Mouse (Mus musculus) midbrain, embryonic 11.5 days (tissue): ENCODE measurements around the gene Slc9a8. TPM values are rescaled to one million over a fixed set of nuclear protein-coding genes. Genes with fewer than 3 reads are reported as not detected.

ENCODE experiments used
- ATAC-seq: fragments of 200-750 bp; cut with Nextera tagmentation; 2 replicates; pipeline ENCODE4 v1.8.0; 2017; ENCODE audit warnings: moderate TSS enrichment, moderate library complexity; ENCODE audit not compliant: low FRiP score
- DNase-seq: peaks from one replicate; pipeline ENCODE4 v3.0.0; 2015; ENCODE audit warnings: low spot score; ENCODE audit errors: missing footprints
- H3K27ac ChIP-seq: fragments of 300-500 bp; sonication (generic); 2 replicates; pipeline ENCODE4 v1.5.1; 2014; ENCODE audit warnings: low read depth, low read length
- H3K27me3 ChIP-seq: fragments of 300-500 bp; sonication (generic); 2 replicates; pipeline ENCODE4 v1.6.1; 2014; ENCODE audit warnings: mild to moderate bottlenecking, low read length, moderate library complexity, mixed read lengths; ENCODE audit not compliant: control insufficient read depth, insufficient read depth
- H3K36me3 ChIP-seq: fragments of 300-500 bp; sonication (generic); 2 replicates; pipeline ENCODE4 v1.6.1; 2014; ENCODE audit warnings: mild to moderate bottlenecking, low read length, moderate library complexity, mixed read lengths; ENCODE audit not compliant: control insufficient read depth, insufficient read depth
- H3K4me1 ChIP-seq: fragments of 300-500 bp; sonication (generic); 2 replicates; pipeline ENCODE4 v1.6.1; 2014; ENCODE audit warnings: low read length; ENCODE audit not compliant: control insufficient read depth, insufficient read depth
- H3K4me2 ChIP-seq: fragments of 300-500 bp; sonication (generic); 2 replicates; pipeline ENCODE4 v1.6.1; 2014; ENCODE audit warnings: mild to moderate bottlenecking, moderate library complexity
- H3K4me3 ChIP-seq: fragments of 300-500 bp; sonication (generic); 2 replicates; pipeline ENCODE4 v1.5.1; 2014; ENCODE audit warnings: low read depth, low read length
- H3K9ac ChIP-seq: fragments of 300-500 bp; sonication (generic); 2 replicates; pipeline ENCODE4 v1.6.1; 2014; ENCODE audit warnings: low read length
- H3K9me3 ChIP-seq: fragments of 300-500 bp; sonication (generic); 2 replicates; pipeline ENCODE4 v1.6.1; 2016; ENCODE audit warnings: low read length; ENCODE audit not compliant: control insufficient read depth
- WGBS: fragments of 180-500 bp; shearing (Covaris S2); extraction: QIAGEN DNeasy Blood & Tissue Kit; methylation state at CpG from one replicate; pipeline ENCODE4 v1.1.7; 2014; 5-methylcytosine and 5-hydroxymethylcytosine counted together
- polyA plus RNA-seq: library from polyadenylated mRNA; unstranded; fragments of >200 nt; fragmentation: Nextera tagmentation; extraction: Ambion mirVana; gene quantifications from 2 replicates; pipeline ENCODE4 v1.2.1, GENCODE M21; 2014

Gene Slc9a8
- polyA plus RNA-seq, 1 experiment from 2014 or later = 15.1 TPM

DNA sequence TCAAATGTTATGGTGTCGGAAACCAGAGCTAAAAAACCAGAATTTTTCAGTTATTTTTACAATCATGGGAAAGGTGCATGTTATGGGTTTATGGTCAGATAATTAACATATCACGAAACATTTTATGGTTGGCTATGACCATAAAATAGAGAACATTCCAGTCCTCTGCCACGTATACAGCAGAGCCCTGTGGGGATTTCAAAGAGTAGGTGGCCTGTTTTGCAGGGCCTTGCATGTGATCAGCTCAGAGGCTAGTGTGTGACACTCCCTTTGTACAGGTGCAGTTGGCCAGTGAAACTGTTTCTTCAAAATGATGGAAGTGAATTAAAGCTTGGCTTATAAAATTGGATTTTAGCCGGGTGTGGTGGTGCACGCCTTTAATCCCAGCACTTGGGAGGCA, 42.3 kb downstream of the Slc9a8 start:
- Histone ChIP-seq H3K4me1 (no peaks in the 10 kb centered on the region), H3K4me3 (no peak overlapping the region), H3K9me3 (no peaks in the 10 kb centered on the region), H3K36me3 (peaks cover 8% of the 10 kb centered on the region), H3K27ac (no peak overlapping the region), H3K27me3 (no peaks in the 10 kb centered on the region), H3K4me2 (no peak overlapping the region), H3K9ac (no peak overlapping the region)
- DNase-seq (no peak), ATAC-seq (no peak)
- 92% methylated on average over 5 of the region's 5 CpGs for WGBS

DNA sequence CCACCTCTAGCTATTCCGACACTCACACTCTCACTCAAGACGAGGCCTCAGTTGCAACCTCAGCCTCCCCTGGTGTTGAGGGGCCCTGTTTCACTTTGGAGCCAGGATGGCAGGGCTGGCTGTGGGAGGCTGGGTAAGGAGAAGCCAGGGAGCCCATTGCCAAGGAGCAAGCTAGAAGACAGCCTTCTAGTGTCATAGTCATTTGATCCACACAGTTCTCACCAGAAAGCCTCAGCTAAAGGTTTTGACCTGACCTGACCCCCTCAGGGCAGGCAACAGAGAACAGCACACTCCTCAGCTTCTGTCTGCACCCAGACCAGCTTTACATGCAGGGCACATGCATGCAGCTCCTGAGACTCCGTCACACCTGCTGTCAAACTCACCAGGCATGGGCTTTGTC, 44.4 kb downstream of the Slc9a8 start:
- H3K4me2 ChIP-seq = no peak overlapping the region

DNA sequence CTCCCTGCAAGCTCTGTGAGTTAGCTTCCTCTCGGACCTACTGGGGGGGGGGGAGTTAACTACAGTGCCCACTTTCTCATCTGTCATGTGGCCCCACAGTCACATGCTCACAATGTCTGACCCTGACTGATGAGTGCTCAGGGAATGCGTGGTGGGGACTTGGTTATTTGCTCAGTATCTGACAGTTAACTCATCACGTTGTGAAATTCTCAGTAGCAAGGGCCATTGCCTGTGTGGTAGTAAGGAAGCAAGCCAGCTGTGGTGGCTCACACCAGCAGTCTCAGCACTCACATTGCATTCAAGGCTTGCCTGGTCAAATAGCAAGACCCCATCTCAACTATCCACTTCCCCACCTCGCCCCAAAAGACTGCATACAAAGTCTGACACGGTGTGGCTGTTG, 45.7 kb downstream of the Slc9a8 start:
- Histone ChIP-seq H3K9ac (no peak overlapping the region), H3K4me3 (no peak overlapping the region), H3K27me3 (no peaks in the 10 kb centered on the region), H3K9me3 (no peaks in the 10 kb centered on the region), H3K4me1 (no peaks in the 10 kb centered on the region), H3K36me3 (peaks cover 19% of the 10 kb centered on the region), H3K27ac (no peak overlapping the region), H3K4me2 (no peak overlapping the region)
- DNase-seq = no peak
- ATAC-seq = no peak
- WGBS = 84% methylated on average over 5 of the region's 5 CpGs

More for the DNA sequence above, 44.4 kb downstream of the Slc9a8 start:
- 81% methylated on average over 3 of the region's 3 CpGs for WGBS
- Histone ChIP-seq H3K36me3 (peaks cover 12% of the 10 kb centered on the region), H3K27me3 (no peaks in the 10 kb centered on the region), H3K27ac (no peak overlapping the region), H3K4me1 (no peaks in the 10 kb centered on the region), H3K9me3 (no peaks in the 10 kb centered on the region), H3K9ac (no peak overlapping the region), H3K4me3 (no peak overlapping the region)
- ATAC-seq (no peak), DNase-seq (no peak)

DNA sequence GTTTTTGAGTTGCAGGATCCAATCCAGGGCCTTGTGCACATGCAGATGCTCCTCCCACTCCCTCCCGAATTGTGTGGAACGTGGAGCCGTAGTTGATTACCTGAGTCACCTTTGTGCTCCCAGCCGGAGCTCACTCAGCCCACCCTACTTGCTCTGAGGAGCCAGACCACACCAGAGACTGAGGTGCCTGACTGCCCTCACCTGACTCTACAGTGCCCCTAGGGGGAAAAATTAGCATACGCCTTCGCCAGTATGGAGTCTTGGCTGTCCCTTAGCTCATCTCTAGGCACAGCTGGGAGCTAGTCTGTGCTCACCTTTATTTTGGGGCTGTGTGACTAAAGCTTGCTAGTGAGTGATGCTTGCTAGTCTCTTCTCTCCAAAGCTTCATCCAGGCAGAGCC, 46.9 kb downstream of the Slc9a8 start:
- H3K4me3 ChIP-seq = no peak overlapping the region

DNA sequence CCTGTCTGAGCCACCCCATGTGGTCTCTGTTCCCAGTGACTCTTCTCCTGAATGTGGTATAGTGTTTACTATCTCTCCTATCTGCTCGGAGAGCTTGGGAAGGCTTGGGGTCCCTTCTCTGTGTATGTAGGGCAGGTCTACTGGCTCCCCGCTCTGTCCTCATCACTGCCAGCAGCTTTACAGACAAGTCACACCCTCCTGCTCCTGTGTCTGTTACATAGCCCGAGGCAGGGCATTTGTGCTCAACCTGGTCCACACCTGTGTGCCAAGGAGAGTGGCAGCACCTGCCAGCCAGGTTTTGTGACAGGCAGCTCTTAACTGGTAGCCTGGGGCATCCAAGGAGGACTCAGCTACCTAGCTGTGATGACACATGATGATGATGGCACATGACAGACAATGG, 49.1 kb downstream of the Slc9a8 start:
- ATAC-seq = no peak
- H3K4me1 ChIP-seq = no peaks in the 10 kb centered on the region
- 91% methylated on average over 3 of the region's 3 CpGs for WGBS
- H3K27ac ChIP-seq = no peak overlapping the region
- no peaks in the 10 kb centered on the region for H3K27me3 ChIP-seq
- no peak overlapping the region for H3K4me3 ChIP-seq
- H3K36me3 ChIP-seq = peaks cover 36% of the 10 kb centered on the region
- no peak overlapping the region for H3K4me2 ChIP-seq
- no peak for DNase-seq
- no peak overlapping the region for H3K9ac ChIP-seq
- no peaks in the 10 kb centered on the region for H3K9me3 ChIP-seq

More for the DNA sequence above, 46.9 kb downstream of the Slc9a8 start:
- Histone ChIP-seq H3K4me2 (no peak overlapping the region), H3K4me1 (no peaks in the 10 kb centered on the region), H3K9me3 (no peaks in the 10 kb centered on the region), H3K36me3 (peaks cover 25% of the 10 kb centered on the region), H3K9ac (no peak overlapping the region), H3K27me3 (no peaks in the 10 kb centered on the region), H3K27ac (no peak overlapping the region)
- 89% methylated on average over 6 of the region's 6 CpGs for WGBS
- ATAC-seq (no peak), DNase-seq (no peak)

DNA sequence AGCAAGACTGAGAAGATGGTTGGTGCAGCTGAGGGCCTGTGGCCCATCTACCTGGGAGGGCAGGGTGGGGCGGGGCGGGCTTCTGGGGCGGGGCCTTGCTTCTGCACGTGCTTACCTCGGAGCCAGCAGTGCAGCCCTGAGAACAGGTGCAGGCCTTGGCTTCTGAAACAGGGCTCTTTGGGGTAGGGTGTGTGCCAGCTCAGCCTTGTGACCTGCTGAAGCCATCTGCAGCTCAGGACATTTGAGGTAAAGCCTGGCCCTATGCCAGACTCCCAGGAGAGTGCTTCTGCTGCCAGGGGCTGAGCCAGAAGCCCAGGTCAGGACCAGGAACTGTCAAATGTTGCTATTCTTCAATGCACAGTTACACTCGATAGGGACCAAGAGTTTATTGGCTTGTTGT, 50.1 kb downstream of the Slc9a8 start:
- H3K27me3 ChIP-seq = no peaks in the 10 kb centered on the region
- no peak overlapping the region for H3K27ac ChIP-seq
- no peak overlapping the region for H3K4me3 ChIP-seq
- no peak for ATAC-seq
- no peaks in the 10 kb centered on the region; the same call in 1 of the 2 replicates for H3K4me1 ChIP-seq
- no peak overlapping the region for H3K9ac ChIP-seq
- DNase-seq = no peak
- no peaks in the 10 kb centered on the region for H3K9me3 ChIP-seq
- H3K36me3 ChIP-seq = peaks cover 30% of the 10 kb centered on the region
- WGBS = 89% methylated on average over 6 of the region's 6 CpGs
- H3K4me2 ChIP-seq = no peak overlapping the region

DNA sequence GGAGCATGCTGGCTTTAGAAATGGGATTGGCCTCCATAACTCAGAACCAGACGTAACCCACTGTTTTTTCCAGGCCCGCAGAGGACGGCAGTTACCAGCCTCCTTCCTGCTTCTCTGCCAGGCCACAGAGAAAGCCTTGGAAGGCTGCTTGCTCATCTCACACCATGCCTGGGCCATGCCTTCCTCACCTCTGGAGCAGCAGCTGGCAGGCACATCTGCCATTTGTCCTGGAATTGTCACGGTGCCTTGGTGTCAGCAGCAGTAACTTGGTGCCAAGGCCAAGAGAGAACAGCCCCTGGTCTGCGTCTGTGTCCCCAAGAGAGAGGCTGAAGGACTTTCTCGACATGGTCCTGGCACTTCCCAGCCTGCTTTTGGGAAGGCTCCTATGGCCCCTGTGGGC, 52.7 kb downstream of the Slc9a8 start:
- Histone ChIP-seq H3K27ac (no peak overlapping the region), H3K4me2 (no peak overlapping the region), H3K4me3 (no peak overlapping the region), H3K27me3 (no peaks in the 10 kb centered on the region), H3K36me3 (peaks cover 25% of the 10 kb centered on the region), H3K4me1 (no peaks in the 10 kb centered on the region; the same call in 1 of the 2 replicates), H3K9ac (no peak overlapping the region), H3K9me3 (no peaks in the 10 kb centered on the region)
- ATAC-seq (no peak), DNase-seq (no peak)
- 93% methylated on average over 6 of the region's 6 CpGs for WGBS

DNA sequence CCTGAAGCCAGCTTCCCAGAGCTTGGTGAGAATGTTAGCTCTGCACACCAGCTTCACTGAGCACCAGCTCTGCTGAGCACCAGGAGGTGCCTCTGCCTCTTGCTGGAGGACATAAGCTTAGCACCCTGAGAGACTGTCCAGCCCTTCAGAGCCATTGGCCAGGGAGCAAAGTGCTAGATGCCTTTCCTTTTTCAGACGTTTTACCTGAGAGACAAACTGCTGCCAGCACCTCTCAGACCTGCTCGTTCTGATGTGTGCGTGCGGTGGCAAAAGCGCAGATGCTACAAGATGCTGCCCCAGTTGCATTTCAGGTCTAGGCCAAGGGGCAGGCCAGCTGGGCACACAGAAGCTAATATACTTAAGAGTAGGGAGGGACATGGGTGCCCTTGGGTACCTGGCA, 54.1 kb downstream of the Slc9a8 start:
- Histone ChIP-seq H3K4me3 (no peak overlapping the region), H3K9me3 (no peaks in the 10 kb centered on the region), H3K27ac (no peak overlapping the region), H3K36me3 (peaks cover 23% of the 10 kb centered on the region), H3K4me1 (no peaks in the 10 kb centered on the region; the same call in 1 of the 2 replicates), H3K27me3 (no peaks in the 10 kb centered on the region), H3K9ac (no peak overlapping the region), H3K4me2 (no peak overlapping the region)
- WGBS = 88% methylated on average over 5 of the region's 5 CpGs
- no peak for ATAC-seq
- no peak for DNase-seq

DNA sequence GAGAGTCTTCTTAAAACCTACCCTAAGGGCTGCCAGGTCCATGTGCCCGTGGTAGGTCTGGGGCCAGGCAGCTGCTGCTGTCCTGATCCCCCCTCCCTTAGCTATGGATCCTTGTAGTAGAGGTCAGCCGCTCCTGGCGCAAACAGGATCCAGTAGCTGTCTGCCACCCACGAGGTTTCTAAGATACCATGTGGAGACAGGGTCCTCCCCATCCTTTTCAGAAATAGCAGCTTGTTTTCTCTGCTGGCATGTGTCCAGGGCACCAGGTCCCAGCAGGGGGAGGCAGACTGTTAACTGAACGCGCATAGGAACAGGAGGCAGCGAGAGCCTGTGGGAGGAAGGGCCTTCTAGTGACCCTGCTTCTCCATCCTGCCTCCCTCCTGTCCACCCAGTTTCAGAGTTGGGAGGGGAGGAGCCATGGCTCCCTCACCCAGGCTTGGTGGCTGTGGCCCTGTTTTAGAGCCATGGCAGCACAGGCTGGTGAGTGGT, 54.7 kb downstream of the Slc9a8 start:
- DNase-seq (no peak), ATAC-seq (peak; percentile 46; the same call in 1 of the 2 replicates)
- Histone ChIP-seq H3K36me3 (peaks cover 23% of the 10 kb centered on the region), H3K4me2 (no peak overlapping the region), H3K27me3 (no peaks in the 10 kb centered on the region), H3K9me3 (no peaks in the 10 kb centered on the region), H3K9ac (0 out of 2 replicates have a peak overlapping the region, but pooled peaks have one; percentile 24), H3K4me3 (no peak overlapping the region), H3K4me1 (no peaks in the 10 kb centered on the region; the same call in 1 of the 2 replicates), H3K27ac (no peak overlapping the region)
- 44% methylated on average over 7 of the region's 7 CpGs for WGBS
